Mouse (Mus musculus): Measurements from ENCODE around the gene Cdca3. TPM values are rescaled to one million over a fixed set of nuclear protein-coding genes. Genes with fewer than 3 reads are reported as not detected.

Gene Cdca3
- polyA plus RNA-seq, 1 experiment from 2014 or later: 43.7 TPM

- Histone ChIP-seq H3K4me3 (replicated peaks; ENCODE audit: low read depth, low read length) (peak overlapping the region; percentile 70), H3K27ac (replicated peaks; ENCODE audit: low read depth, low read length) (peak overlapping the region; percentile 96; the same call in 1 of the 2 replicates), H3K9me3 (ENCODE audit: control insufficient read depth, low read length) (no peaks in the 10 kb centered on the region), H3K4me2 (ENCODE audit: low read length) (peak overlapping the region; percentile 70), H3K9ac (replicated peaks; ENCODE audit: low read length) (peak overlapping the region; percentile 91), H3K4me1 (ENCODE audit: control insufficient read depth, insufficient read depth, low read length) (peaks cover 50% of the 10 kb centered on the region), H3K36me3 (ENCODE audit: control insufficient read depth, insufficient read depth, low read length) (peaks cover 20% of the 10 kb centered on the region), H3K27me3 (ENCODE audit: control insufficient read depth, insufficient read depth, low read length) (no peaks in the 10 kb centered on the region)
- ATAC-seq (ENCODE audit: low FRiP score, low TSS enrichment) (no peak), DNase-seq (no peak)
- WGBS: 35% methylated on average over 3 of the region's 3 CpGs
These were observed 32.5 kb downstream of the Cdca3 start for GRCm38 (mm10) chr6:124861802-124862201.

- peak overlapping the region; percentile 70 for H3K4me2 ChIP-seq (ENCODE audit: low read length)
- H3K27ac ChIP-seq (replicated peaks; ENCODE audit: low read depth, low read length): peak overlapping the region; percentile 96
- H3K27me3 ChIP-seq (ENCODE audit: control insufficient read depth, insufficient read depth, low read length): no peaks in the 10 kb centered on the region
- no peak for ATAC-seq (ENCODE audit: low FRiP score, low TSS enrichment)
- peak overlapping the region; percentile 70 for H3K4me3 ChIP-seq (replicated peaks; ENCODE audit: low read depth, low read length)
- H3K36me3 ChIP-seq (ENCODE audit: control insufficient read depth, insufficient read depth, low read length): peaks cover 20% of the 10 kb centered on the region
- H3K4me1 ChIP-seq (ENCODE audit: control insufficient read depth, insufficient read depth, low read length): peaks cover 50% of the 10 kb centered on the region
- H3K9me3 ChIP-seq (ENCODE audit: control insufficient read depth, low read length): no peaks in the 10 kb centered on the region
- WGBS: 8% methylated on average over 8 of the region's 8 CpGs
- peak overlapping the region; percentile 91 for H3K9ac ChIP-seq (replicated peaks; ENCODE audit: low read length)
- DNase-seq: peak; percentile 28
These were observed 33.2 kb downstream of the Cdca3 start for GRCm38 (mm10) chr6:124862406-124863124.

GRCm38 (mm10) chr6:124863125-124863657 is 33.8 kb downstream of the Cdca3 start:
- Histone ChIP-seq H3K4me1 (ENCODE audit: control insufficient read depth, insufficient read depth, low read length) (peaks cover 50% of the 10 kb centered on the region), H3K27ac (replicated peaks; ENCODE audit: low read depth, low read length) (peak overlapping the region; percentile 96), H3K36me3 (ENCODE audit: control insufficient read depth, insufficient read depth, low read length) (peaks cover 20% of the 10 kb centered on the region), H3K9ac (replicated peaks; ENCODE audit: low read length) (peak overlapping the region; percentile 91), H3K4me3 (replicated peaks; ENCODE audit: low read depth, low read length) (peak overlapping the region; percentile 70), H3K4me2 (ENCODE audit: low read length) (peak overlapping the region; percentile 70), H3K9me3 (ENCODE audit: control insufficient read depth, low read length) (no peaks in the 10 kb centered on the region), H3K27me3 (ENCODE audit: control insufficient read depth, insufficient read depth, low read length) (no peaks in the 10 kb centered on the region)
- DNase-seq (peak; percentile 68), ATAC-seq (ENCODE audit: low FRiP score, low TSS enrichment) (peak; percentile 19)
- WGBS: 0% methylated on average over 15 of the region's 16 CpGs

- peak within 1 kb of the TSS; percentile 96 for H3K27ac ChIP-seq (replicated peaks; ENCODE audit: low read depth, low read length)
- peak within 1 kb of the TSS; percentile 70 for H3K4me3 ChIP-seq (replicated peaks; ENCODE audit: low read depth, low read length)
- peak; percentile 86 for DNase-seq
- H3K27me3 ChIP-seq (ENCODE audit: control insufficient read depth, insufficient read depth, low read length): no peaks in the 10 kb centered on the region
- H3K4me1 ChIP-seq (ENCODE audit: control insufficient read depth, insufficient read depth, low read length): peaks cover 47% of the 10 kb centered on the region
- ATAC-seq (ENCODE audit: low FRiP score, low TSS enrichment): peak; percentile 62
- 2% methylated on average over 43 of the region's 43 CpGs for WGBS
- peak within 1 kb of the TSS; percentile 91 for H3K9ac ChIP-seq (replicated peaks; ENCODE audit: low read length)
- H3K4me2 ChIP-seq (ENCODE audit: low read length): peak within 1 kb of the TSS; percentile 70
- no peaks in the 10 kb centered on the region for H3K9me3 ChIP-seq (ENCODE audit: control insufficient read depth, low read length)
- peaks cover 16% of the 10 kb centered on the region for H3K36me3 ChIP-seq (ENCODE audit: control insufficient read depth, insufficient read depth, low read length)
These were observed 34.4 kb downstream of the Cdca3 start, which contains the start of gene Gpr162 for GRCm38 (mm10) chr6:124863658-124864298. TSS of gene Gpr162 (minus strand) at chr6:124863983.

GRCm38 (mm10) chr6:124865766-124866362 is 36.5 kb downstream of the Cdca3 start:
- H3K27ac ChIP-seq (replicated peaks; ENCODE audit: low read depth, low read length): peak overlapping the region; percentile 32; the same call in 1 of the 2 replicates
- WGBS: 55% methylated on average over 18 of the region's 18 CpGs
- H3K27me3 ChIP-seq (ENCODE audit: control insufficient read depth, insufficient read depth, low read length): no peaks in the 10 kb centered on the region

GRCm38 (mm10) chr6:124866560-124866959 is 37.2 kb downstream of the Cdca3 start:
- 51% methylated on average over 6 of the region's 7 CpGs for WGBS
- no peaks in the 10 kb centered on the region for H3K36me3 ChIP-seq (ENCODE audit: control insufficient read depth, insufficient read depth, low read length)
- DNase-seq (no peak), ATAC-seq (ENCODE audit: low FRiP score, low TSS enrichment) (no peak)
- H3K9me3 ChIP-seq (ENCODE audit: control insufficient read depth, low read length): no peaks in the 10 kb centered on the region
- peaks cover 30% of the 10 kb centered on the region for H3K4me1 ChIP-seq (ENCODE audit: control insufficient read depth, insufficient read depth, low read length)
- H3K27me3 ChIP-seq (ENCODE audit: control insufficient read depth, insufficient read depth, low read length): no peaks in the 10 kb centered on the region
- peak overlapping the region; percentile 13; the same call in 1 of the 2 replicates for H3K9ac ChIP-seq (replicated peaks; ENCODE audit: low read length)
- 0 out of 2 replicates have a peak overlapping the region, but pooled peaks have one; percentile 13 for H3K27ac ChIP-seq (replicated peaks; ENCODE audit: low read depth, low read length)
- H3K4me3 ChIP-seq (replicated peaks; ENCODE audit: low read depth, low read length): no peak overlapping the region
- H3K4me2 ChIP-seq (ENCODE audit: low read length): no peak overlapping the region

More at GRCm38 (mm10) chr6:124865766-124866362, 36.5 kb downstream of the Cdca3 start:
- H3K4me1 ChIP-seq (ENCODE audit: control insufficient read depth, insufficient read depth, low read length): peaks cover 36% of the 10 kb centered on the region
- DNase-seq (no peak), ATAC-seq (ENCODE audit: low FRiP score, low TSS enrichment) (no peak)
- H3K36me3 ChIP-seq (ENCODE audit: control insufficient read depth, insufficient read depth, low read length): peaks cover 5% of the 10 kb centered on the region
- no peak overlapping the region for H3K4me3 ChIP-seq (replicated peaks; ENCODE audit: low read depth, low read length)
- H3K9ac ChIP-seq (replicated peaks; ENCODE audit: low read length): peak overlapping the region; percentile 40; the same call in 1 of the 2 replicates
- no peak overlapping the region for H3K4me2 ChIP-seq (ENCODE audit: low read length)
- no peaks in the 10 kb centered on the region for H3K9me3 ChIP-seq (ENCODE audit: control insufficient read depth, low read length)

DNA sequence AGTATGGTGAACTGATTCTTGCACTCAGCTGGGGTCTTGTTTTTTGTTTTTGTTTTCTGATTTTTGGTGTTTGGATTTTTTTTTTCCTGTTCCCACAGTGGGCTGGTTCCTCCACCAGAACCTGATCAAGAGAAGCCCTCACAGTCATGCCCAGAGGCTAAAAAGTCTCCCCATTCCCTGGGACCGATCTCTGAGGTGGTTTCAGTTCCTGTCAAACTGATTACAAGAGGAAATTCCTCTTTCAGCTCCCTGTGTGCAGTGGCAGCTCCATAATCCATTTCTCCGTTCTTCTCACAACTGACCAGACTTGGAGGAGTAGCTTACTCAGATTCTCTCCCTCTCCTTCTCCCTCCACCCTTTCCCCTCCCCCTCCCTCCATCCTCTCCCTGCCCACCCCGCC is 45.0 kb downstream of the Cdca3 start:
- Histone ChIP-seq H3K4me1 (ENCODE audit: control insufficient read depth, insufficient read depth, low read length) (no peaks in the 10 kb centered on the region), H3K27me3 (ENCODE audit: control insufficient read depth, insufficient read depth, low read length) (no peaks in the 10 kb centered on the region), H3K27ac (replicated peaks; ENCODE audit: low read depth, low read length) (no peak overlapping the region), H3K4me2 (ENCODE audit: low read length) (no peak overlapping the region), H3K9me3 (ENCODE audit: control insufficient read depth, low read length) (no peaks in the 10 kb centered on the region), H3K36me3 (ENCODE audit: control insufficient read depth, insufficient read depth, low read length) (no peaks in the 10 kb centered on the region), H3K4me3 (replicated peaks; ENCODE audit: low read depth, low read length) (no peak overlapping the region), H3K9ac (replicated peaks; ENCODE audit: low read length) (no peak overlapping the region)
- DNase-seq: no peak
- WGBS: 44% methylated on average over 3 of the region's 3 CpGs
- no peak for ATAC-seq (ENCODE audit: low FRiP score, low TSS enrichment)

DNA sequence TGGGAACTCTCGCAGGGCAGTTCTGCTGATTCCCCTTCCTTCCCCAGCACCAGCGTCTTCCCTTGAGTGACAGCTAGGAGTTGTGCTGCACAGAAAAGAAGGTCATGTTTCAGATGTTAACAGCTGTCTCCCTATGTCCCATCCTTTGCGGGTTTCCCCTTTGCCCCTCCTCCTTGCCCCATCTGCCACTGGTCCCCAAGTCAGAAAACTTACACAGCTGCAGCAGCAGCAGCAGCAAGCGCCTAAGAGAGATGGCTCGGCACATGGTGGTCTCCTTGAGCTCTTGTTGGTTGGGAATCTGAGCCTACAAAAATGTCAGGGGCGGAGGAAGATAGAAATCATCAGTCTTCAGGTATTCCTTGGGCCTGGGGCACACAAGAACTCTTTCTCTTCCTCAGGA is 50.0 kb downstream of the Cdca3 start:
- Histone ChIP-seq H3K9me3 (ENCODE audit: control insufficient read depth, low read length) (no peaks in the 10 kb centered on the region), H3K27me3 (ENCODE audit: control insufficient read depth, insufficient read depth, low read length) (no peaks in the 10 kb centered on the region), H3K36me3 (ENCODE audit: control insufficient read depth, insufficient read depth, low read length) (no peaks in the 10 kb centered on the region), H3K9ac (replicated peaks; ENCODE audit: low read length) (no peak overlapping the region), H3K4me2 (ENCODE audit: low read length) (no peak overlapping the region), H3K27ac (replicated peaks; ENCODE audit: low read depth, low read length) (no peak overlapping the region), H3K4me1 (ENCODE audit: control insufficient read depth, insufficient read depth, low read length) (no peaks in the 10 kb centered on the region), H3K4me3 (replicated peaks; ENCODE audit: low read depth, low read length) (no peak overlapping the region)
- 69% methylated on average over 6 of the region's 6 CpGs for WGBS
- DNase-seq (no peak), ATAC-seq (ENCODE audit: low FRiP score, low TSS enrichment) (no peak)

Measured in midbrain, embryonic 14.5 days (tissue).